Mouse (Mus musculus): ENCODE measurements around the gene Chaf1a. TPM values are rescaled to one million over a fixed set of nuclear protein-coding genes. Genes with fewer than 3 reads are reported as not detected.

Gene Chaf1a
- polyA plus RNA-seq, 1 experiment: 4.1 TPM

DNA sequence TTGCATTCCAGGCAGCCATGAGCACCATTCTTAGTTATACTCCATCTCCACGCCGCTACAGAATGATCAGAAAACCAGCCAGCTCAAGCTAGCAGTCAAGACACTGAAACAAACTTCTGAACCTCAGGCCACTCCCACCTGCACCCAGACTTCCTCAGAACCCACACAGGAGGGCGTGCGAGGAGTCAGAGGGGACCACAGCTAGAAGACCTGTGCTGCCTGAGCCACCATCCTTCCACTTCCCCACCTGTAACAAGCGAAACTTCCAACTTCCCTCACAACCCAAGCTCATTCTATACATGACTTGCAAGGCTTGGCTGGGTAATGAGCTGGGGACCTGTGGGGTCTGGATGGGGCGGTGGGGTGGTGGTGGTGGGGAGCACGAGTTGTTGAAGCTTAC, 7.4 kb upstream of the Chaf1a start:
- Histone ChIP-seq H3K4me1 (ENCODE audit: control insufficient read depth, insufficient read depth, insufficient read length, low read length) (peaks cover 27% of the 10 kb centered on the region), H3K4me3 (ENCODE audit: low read depth, low read length) (no peak overlapping the region), H3K36me3 (ENCODE audit: control insufficient read depth, insufficient read depth, low read length) (peaks cover 13% of the 10 kb centered on the region), H3K27ac (ENCODE audit: insufficient read depth, low read depth, low read length) (peak overlapping the region; percentile 81), H3K27me3 (ENCODE audit: control insufficient read depth, insufficient read depth, low read length) (no peaks in the 10 kb centered on the region)
- WGBS: 46% methylated on average over 7 of the region's 7 CpGs
- TF ChIP-seq CTCF (IDR thresholded peaks at IDR 0.05; ENCODE audit: extremely low read depth, insufficient read length, insufficient replicate concordance, low read depth, low read length) (no peak), POLR2A (IDR thresholded peaks at IDR 0.05; ENCODE audit: low read depth, low read length) (no peak)

- WGBS: 66% methylated on average over 7 of the region's 7 CpGs
- peak overlapping the region; percentile 34; the same call in 1 of the 2 replicates for H3K4me3 ChIP-seq (ENCODE audit: low read depth, low read length)
- peaks cover 10% of the 10 kb centered on the region for H3K36me3 ChIP-seq (ENCODE audit: control insufficient read depth, insufficient read depth, low read length)
- TF ChIP-seq CTCF (IDR thresholded peaks at IDR 0.05; ENCODE audit: extremely low read depth, insufficient read length, insufficient replicate concordance, low read depth, low read length) (no peak), POLR2A (IDR thresholded peaks at IDR 0.05; ENCODE audit: low read depth, low read length) (no peak)
- peak overlapping the region; percentile 57; the same call in 1 of the 2 replicates for H3K27ac ChIP-seq (ENCODE audit: insufficient read depth, low read depth, low read length)
- peaks cover 27% of the 10 kb centered on the region for H3K4me1 ChIP-seq (ENCODE audit: control insufficient read depth, insufficient read depth, insufficient read length, low read length)
- no peaks in the 10 kb centered on the region for H3K27me3 ChIP-seq (ENCODE audit: control insufficient read depth, insufficient read depth, low read length)
Measured at GRCm38 (mm10) chr17:56034040-56034725, 6.1 kb upstream of the Chaf1a start.

GRCm38 (mm10) chr17:56034726-56035100, 5.5 kb upstream of the Chaf1a start:
- Histone ChIP-seq H3K4me1 (ENCODE audit: control insufficient read depth, insufficient read depth, insufficient read length, low read length) (peaks cover 27% of the 10 kb centered on the region), H3K27me3 (ENCODE audit: control insufficient read depth, insufficient read depth, low read length) (no peaks in the 10 kb centered on the region), H3K27ac (ENCODE audit: insufficient read depth, low read depth, low read length) (peak overlapping the region; percentile 57), H3K4me3 (ENCODE audit: low read depth, low read length) (peak overlapping the region; percentile 34), H3K36me3 (ENCODE audit: control insufficient read depth, insufficient read depth, low read length) (peaks cover 10% of the 10 kb centered on the region)
- TF ChIP-seq CTCF (IDR thresholded peaks at IDR 0.05; ENCODE audit: extremely low read depth, insufficient read length, insufficient replicate concordance, low read depth, low read length): no peak
- TF ChIP-seq POLR2A (IDR thresholded peaks at IDR 0.05; ENCODE audit: low read depth, low read length): no peak
- whole genome bisulfite sequencing: 73% methylated on average over 6 of the region's 6 CpGs

DNA sequence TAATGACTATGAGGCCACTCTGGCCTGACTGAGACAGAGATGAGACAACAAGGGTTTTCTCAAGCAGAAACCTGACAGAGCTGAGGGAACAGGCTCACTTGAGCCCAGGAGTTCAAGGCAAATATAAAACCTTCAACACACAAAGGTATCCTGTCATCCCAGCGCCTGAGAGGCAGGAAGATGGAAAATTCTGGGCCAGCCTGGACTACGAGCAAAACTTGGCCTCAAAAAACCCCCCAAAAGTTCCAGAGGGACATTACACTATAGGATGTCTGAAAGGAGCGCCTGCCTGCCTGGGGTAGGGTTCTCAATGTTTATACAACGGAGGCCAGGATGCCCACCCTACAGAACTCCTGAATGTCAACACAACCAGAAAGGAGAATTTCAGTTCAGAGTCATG, 5.0 kb upstream of the Chaf1a start:
- Histone ChIP-seq H3K4me3 (ENCODE audit: low read depth, low read length) (peak overlapping the region; percentile 34), H3K27me3 (ENCODE audit: control insufficient read depth, insufficient read depth, low read length) (no peaks in the 10 kb centered on the region), H3K36me3 (ENCODE audit: control insufficient read depth, insufficient read depth, low read length) (peaks cover 10% of the 10 kb centered on the region), H3K4me1 (ENCODE audit: control insufficient read depth, insufficient read depth, insufficient read length, low read length) (peaks cover 27% of the 10 kb centered on the region), H3K27ac (ENCODE audit: insufficient read depth, low read depth, low read length) (peak overlapping the region; percentile 57; the same call in 1 of the 2 replicates)
- 62% methylated on average over 4 of the region's 4 CpGs for WGBS
- TF ChIP-seq CTCF (IDR thresholded peaks at IDR 0.05; ENCODE audit: extremely low read depth, insufficient read length, insufficient replicate concordance, low read depth, low read length) (no peak), POLR2A (IDR thresholded peaks at IDR 0.05; ENCODE audit: low read depth, low read length) (no peak)

GRCm38 (mm10) chr17:56036176-56036900, 3.9 kb upstream of the Chaf1a start, which contains the start of gene Sh3gl1:
TSS of gene Sh3gl1 (minus strand) at chr17:56036635.
- TF ChIP-seq CTCF (IDR thresholded peaks at IDR 0.05; ENCODE audit: extremely low read depth, insufficient read length, insufficient replicate concordance, low read depth, low read length) (peak; percentile 96), POLR2A (IDR thresholded peaks at IDR 0.05; ENCODE audit: low read depth, low read length) (peak; percentile 89)
- under 1% methylated on average over 74 of the region's 74 CpGs for WGBS

GRCm38 (mm10) chr17:56036901-56037287, 3.3 kb upstream of the Chaf1a start:
- no peaks in the 10 kb centered on the region for H3K27me3 ChIP-seq (ENCODE audit: control insufficient read depth, insufficient read depth, low read length)
- TF ChIP-seq POLR2A (IDR thresholded peaks at IDR 0.05; ENCODE audit: low read depth, low read length) (no peak), CTCF (IDR thresholded peaks at IDR 0.05; ENCODE audit: extremely low read depth, insufficient read length, insufficient replicate concordance, low read depth, low read length) (no peak)
- no peak overlapping the region for H3K27ac ChIP-seq (ENCODE audit: insufficient read depth, low read depth, low read length)
- peaks cover 25% of the 10 kb centered on the region for H3K4me1 ChIP-seq (ENCODE audit: control insufficient read depth, insufficient read depth, insufficient read length, low read length)
- WGBS: 34% methylated on average over 13 of the region's 13 CpGs
- H3K4me3 ChIP-seq (ENCODE audit: low read depth, low read length): peak overlapping the region; percentile 45
- peaks cover 10% of the 10 kb centered on the region for H3K36me3 ChIP-seq (ENCODE audit: control insufficient read depth, insufficient read depth, low read length)

More at GRCm38 (mm10) chr17:56036176-56036900, 3.9 kb upstream of the Chaf1a start, which contains the start of gene Sh3gl1:
- Histone ChIP-seq H3K27me3 (ENCODE audit: control insufficient read depth, insufficient read depth, low read length) (no peaks in the 10 kb centered on the region), H3K27ac (ENCODE audit: insufficient read depth, low read depth, low read length) (peak within 1 kb of the TSS; percentile 92), H3K36me3 (ENCODE audit: control insufficient read depth, insufficient read depth, low read length) (peaks cover 10% of the 10 kb centered on the region), H3K4me1 (ENCODE audit: control insufficient read depth, insufficient read depth, insufficient read length, low read length) (peaks cover 27% of the 10 kb centered on the region), H3K4me3 (ENCODE audit: low read depth, low read length) (peak within 1 kb of the TSS; percentile 98)
